Mouse (Mus musculus) intestine, postnatal 0 days (tissue): ENCODE measurements around the gene Rasa2. TPM values are rescaled to one million over a fixed set of nuclear protein-coding genes. Genes with fewer than 3 reads are reported as not detected.
"Not testable (repeated sequence)": the region's sequence is repeated elsewhere in the genome, so short reads cannot be mapped to it uniquely, and the experiment has no call there.

Experiments
- ATAC-seq: fragments of 200-750 bp; cut with Nextera tagmentation; 2 replicates; pipeline ENCODE4 v1.8.0; 2017; ENCODE audit warnings: mild to moderate bottlenecking, moderate TSS enrichment, moderate library complexity
- H3K27ac ChIP-seq: fragments of 300-500 bp; sonication (generic); 2 replicates; pipeline ENCODE4 v1.5.1; 2014; ENCODE audit warnings: mild to moderate bottlenecking, low read depth, low read length, moderate library complexity
- H3K27me3 ChIP-seq: fragments of 300-500 bp; sonication (generic); replicated peaks from 2 replicates; pipeline ENCODE4 v1.6.1; 2014; ENCODE audit warnings: low read length, mixed read lengths; ENCODE audit not compliant: control insufficient read depth, insufficient read depth
- H3K36me3 ChIP-seq: fragments of 300-500 bp; sonication (generic); 2 replicates; pipeline ENCODE4 v1.6.1; 2014; ENCODE audit warnings: mild to moderate bottlenecking, moderate library complexity; ENCODE audit not compliant: control insufficient read depth, insufficient read depth
- H3K4me1 ChIP-seq: fragments of 300-500 bp; sonication (generic); replicated peaks from 2 replicates; pipeline ENCODE4 v1.6.1; 2014; ENCODE audit warnings: antibody characterized with exemption, low read length, mixed read lengths; ENCODE audit not compliant: control insufficient read depth, insufficient read depth
- H3K4me2 ChIP-seq: fragments of 300-500 bp; sonication (generic); replicated peaks from 2 replicates; pipeline ENCODE4 v1.6.1; 2014; ENCODE audit warnings: low read depth, mild to moderate bottlenecking, moderate library complexity
- H3K4me3 ChIP-seq: fragments of 300-500 bp; sonication (generic); 2 replicates; pipeline ENCODE4 v1.5.1; 2014; ENCODE audit warnings: low read depth, low read length
- H3K9ac ChIP-seq: fragments of 300-500 bp; sonication (generic); 2 replicates; pipeline ENCODE4 v1.6.1; 2014; ENCODE audit warnings: mild to moderate bottlenecking, low read depth, low read length
- H3K9me3 ChIP-seq: fragments of 300-500 bp; sonication (generic); 2 replicates; pipeline ENCODE4 v1.6.1; 2016; ENCODE audit warnings: mixed run types; ENCODE audit not compliant: control insufficient read depth
- CTCF ChIP-seq: sonication (generic); IDR thresholded peaks from 2 replicates; pipeline ENCODE4 v1.5.1; 2016; ENCODE audit warnings: low read depth, mild to moderate bottlenecking, control low read depth, antibody characterized with exemption, moderate library complexity
- WGBS: fragments of 180-500 bp; shearing (Covaris S2); extraction: QIAGEN DNeasy Blood & Tissue Kit; methylation state at CpG from one replicate; pipeline ENCODE4 v1.1.7; 2014; 5-methylcytosine and 5-hydroxymethylcytosine counted together
- polyA plus RNA-seq: library from polyadenylated mRNA; unstranded; fragments of >200 nt; fragmentation: Nextera tagmentation; extraction: Ambion mirVana; gene quantifications from 2 replicates; pipeline ENCODE4 v1.2.1, GENCODE M21; 2015

The Rasa2 gene
- polyA plus RNA-seq, 1 experiment from 2014 or later: 16.2 TPM

GRCm38 (mm10) chr9:96646668-96647295, 15.4 kb upstream of the Rasa2 start:
- no peak for ATAC-seq
- no peak overlapping the region for H3K9ac ChIP-seq
- WGBS: 66% methylated on average over 2 of the region's 2 CpGs

DNA sequence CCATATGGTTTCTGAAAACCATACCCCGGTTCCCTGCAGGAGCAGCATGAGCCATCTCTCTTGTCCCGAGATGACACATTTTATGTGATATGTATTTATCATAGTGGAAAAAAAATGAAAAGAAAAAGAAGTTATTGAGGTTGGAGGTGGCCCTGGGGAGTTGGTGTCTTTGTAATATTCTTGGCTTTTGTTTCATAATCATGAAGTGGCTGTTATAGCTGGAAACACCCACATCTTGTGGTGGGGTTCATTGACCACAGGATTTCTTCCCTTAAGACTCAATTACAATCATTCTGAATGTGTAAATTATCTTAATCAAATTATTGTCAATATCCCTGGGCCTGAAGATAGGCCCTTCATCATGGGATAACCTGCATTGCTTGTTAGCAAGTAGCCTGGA, 13.4 kb upstream of the Rasa2 start:
- 88% methylated on average over 2 of the region's 2 CpGs for WGBS
- Histone ChIP-seq H3K4me3 (no peak overlapping the region), H3K4me1 (no peaks in the 10 kb centered on the region), H3K36me3 (no peaks in the 10 kb centered on the region), H3K9me3 (no peaks in the 10 kb centered on the region), H3K9ac (no peak overlapping the region), H3K27ac (no peak overlapping the region), H3K4me2 (no peak overlapping the region), H3K27me3 (no peaks in the 10 kb centered on the region)
- no peak for TF ChIP-seq CTCF
- no peak for ATAC-seq

More at GRCm38 (mm10) chr9:96646668-96647295, 15.4 kb upstream of the Rasa2 start:
- Histone ChIP-seq H3K4me1 (no peaks in the 10 kb centered on the region), H3K27ac (no peak overlapping the region), H3K4me3 (no peak overlapping the region), H3K9me3 (no peaks in the 10 kb centered on the region), H3K27me3 (no peaks in the 10 kb centered on the region), H3K36me3 (no peaks in the 10 kb centered on the region), H3K4me2 (no peak overlapping the region)
- TF ChIP-seq CTCF: peak; percentile 45

- ATAC-seq, H3K9me3 ChIP-seq, H3K27me3 ChIP-seq, H3K9ac ChIP-seq, H3K4me2 ChIP-seq, H3K27ac ChIP-seq, H3K36me3 ChIP-seq, H3K4me1 ChIP-seq, H3K4me3 ChIP-seq: not testable (repeated sequence)
- 81% methylated on average over 3 of the region's 3 CpGs for WGBS
Observed at GRCm38 (mm10) chr9:96644002-96644401, 12.6 kb upstream of the Rasa2 start.

GRCm38 (mm10) chr9:96639451-96639850, 8.0 kb upstream of the Rasa2 start:
- no peak overlapping the region for H3K27ac ChIP-seq
- 90% methylated on average over 7 of the region's 7 CpGs for WGBS

DNA sequence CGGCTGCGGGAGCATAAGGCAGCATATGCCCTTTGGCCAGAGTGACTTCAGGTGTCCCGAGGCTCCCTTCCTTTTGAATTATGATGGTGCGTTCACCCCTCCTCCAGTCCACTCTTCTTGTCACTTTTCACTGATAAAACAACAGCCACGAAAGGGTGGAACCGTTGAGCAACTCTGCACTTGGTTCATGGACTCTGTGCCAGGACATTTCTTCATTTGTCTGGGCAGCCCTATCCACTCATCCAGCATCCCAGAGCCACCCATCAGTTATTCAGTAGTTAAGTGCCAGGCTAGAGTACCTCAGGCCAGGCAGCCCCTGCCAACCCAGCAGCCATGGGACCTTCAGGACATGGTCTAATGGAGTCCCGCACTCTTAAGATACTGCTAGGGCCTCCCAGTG, 7.1 kb upstream of the Rasa2 start:
- Histone ChIP-seq H3K4me1 (0 out of 2 replicates have a peak, but pooled peaks cover 6% of the 10 kb centered on the region), H3K36me3 (no peaks in the 10 kb centered on the region), H3K27me3 (no peaks in the 10 kb centered on the region), H3K9me3 (no peaks in the 10 kb centered on the region), H3K4me3 (no peak overlapping the region), H3K9ac (no peak overlapping the region), H3K4me2 (no peak overlapping the region), H3K27ac (no peak overlapping the region)
- ATAC-seq: peak; percentile 83
- 28% methylated on average over 7 of the region's 7 CpGs for WGBS
- TF ChIP-seq CTCF: no peak

More at GRCm38 (mm10) chr9:96639451-96639850, 8.0 kb upstream of the Rasa2 start:
- ATAC-seq: no peak
- no peaks in the 10 kb centered on the region for H3K27me3 ChIP-seq
- H3K9ac ChIP-seq: no peak overlapping the region
- 0 out of 2 replicates have a peak, but pooled peaks cover 6% of the 10 kb centered on the region for H3K4me1 ChIP-seq
- H3K9me3 ChIP-seq: no peaks in the 10 kb centered on the region
- H3K4me3 ChIP-seq: no peak overlapping the region
- H3K36me3 ChIP-seq: no peaks in the 10 kb centered on the region
- no peak for TF ChIP-seq CTCF
- no peak overlapping the region for H3K4me2 ChIP-seq

DNA sequence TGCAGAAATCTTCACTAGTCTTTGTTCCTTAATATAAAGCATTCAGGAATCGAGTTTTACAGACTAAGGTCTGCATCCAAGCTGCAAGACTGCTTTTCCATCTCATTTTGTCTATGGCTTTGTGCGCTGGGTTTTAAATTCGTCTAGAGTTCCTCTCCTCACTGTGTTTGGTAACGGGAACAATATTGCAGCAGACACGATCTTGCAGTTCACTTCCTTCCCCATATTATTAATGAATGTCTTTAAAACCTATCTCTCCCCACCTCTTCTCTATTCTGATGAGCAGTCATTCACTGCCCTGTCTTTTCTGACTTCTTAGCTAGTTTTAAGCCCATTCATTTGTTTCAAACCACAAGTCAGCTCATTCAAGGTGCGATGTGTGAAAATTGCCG, 5.7 kb upstream of the Rasa2 start:
- no peak overlapping the region for H3K9ac ChIP-seq
- H3K4me3 ChIP-seq: no peak overlapping the region
- WGBS: 80% methylated on average over 7 of the region's 7 CpGs
- 0 out of 2 replicates have a peak, but pooled peaks cover 6% of the 10 kb centered on the region for H3K4me1 ChIP-seq
- TF ChIP-seq CTCF: no peak
- no peak overlapping the region for H3K27ac ChIP-seq
- H3K27me3 ChIP-seq: no peaks in the 10 kb centered on the region
- no peaks in the 10 kb centered on the region for H3K36me3 ChIP-seq
- H3K9me3 ChIP-seq: no peaks in the 10 kb centered on the region
- no peak overlapping the region for H3K4me2 ChIP-seq
- ATAC-seq: no peak
